Mouse (Mus musculus): ENCODE data around the gene Bmp7.

Bmp7 gene

DNA sequence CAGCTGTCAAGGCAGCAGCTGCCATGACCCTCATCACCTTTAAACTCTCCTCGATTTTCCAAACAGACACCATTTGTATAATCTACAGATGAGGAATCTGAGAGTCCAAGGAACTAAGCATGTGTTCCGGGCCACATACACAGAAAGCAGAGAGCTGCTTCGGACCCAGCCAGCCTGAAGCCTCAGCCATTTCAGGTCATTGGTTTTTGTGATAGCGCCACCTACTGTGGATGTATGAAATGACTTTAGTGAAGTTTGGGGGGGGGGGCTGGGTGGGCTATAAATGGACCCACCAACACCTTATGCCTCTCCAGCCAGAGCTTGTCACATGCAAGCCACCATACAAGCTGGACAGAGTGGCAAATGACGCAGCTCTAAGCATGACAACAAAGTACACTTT is 8.9 kb upstream of the Bmp7 start:
- peak; percentile 47 for DNase-seq (ENCODE audit: low read depth, low spot score)

DNA sequence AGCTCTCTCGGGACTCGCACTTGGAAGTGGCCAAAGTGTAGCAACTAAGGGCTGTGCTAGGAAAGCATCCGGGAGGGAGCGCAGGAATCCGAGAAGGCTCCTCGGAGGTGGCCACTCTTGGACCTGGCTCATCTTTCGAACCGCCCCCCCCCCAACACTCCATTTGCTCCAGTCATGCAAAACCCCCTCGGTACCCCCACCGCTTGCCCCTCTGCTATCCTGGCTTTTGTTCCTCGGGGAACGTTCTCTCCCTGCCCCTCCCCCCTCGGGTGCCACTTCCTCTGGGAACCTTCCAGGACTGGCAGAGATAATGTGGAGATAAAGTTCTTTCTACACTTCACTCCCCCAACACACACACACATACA is 660 bp upstream of the Bmp7 start:
- DNase-seq (ENCODE audit: low read depth, low spot score): no peak

DNA sequence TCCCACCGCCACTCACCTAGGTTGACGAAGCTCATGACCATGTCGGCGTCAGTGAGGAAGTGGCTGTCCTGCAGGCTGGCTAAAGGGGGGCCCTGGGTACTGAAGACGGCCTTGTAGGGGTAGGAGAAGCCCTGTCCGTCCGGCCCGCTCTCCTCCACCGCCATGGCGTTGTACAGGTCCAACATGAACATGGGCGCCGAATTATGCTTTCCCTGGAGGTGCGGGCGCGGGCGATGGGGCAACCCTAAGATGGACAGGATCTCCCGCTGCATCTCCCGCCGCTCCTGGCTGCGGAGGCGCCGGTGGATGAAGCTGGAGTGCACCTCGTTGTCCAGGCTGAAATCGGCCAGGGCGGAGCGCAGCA is 500 bp downstream of the Bmp7 start:
- no peak for DNase-seq (ENCODE audit: low read depth, low spot score)

DNA sequence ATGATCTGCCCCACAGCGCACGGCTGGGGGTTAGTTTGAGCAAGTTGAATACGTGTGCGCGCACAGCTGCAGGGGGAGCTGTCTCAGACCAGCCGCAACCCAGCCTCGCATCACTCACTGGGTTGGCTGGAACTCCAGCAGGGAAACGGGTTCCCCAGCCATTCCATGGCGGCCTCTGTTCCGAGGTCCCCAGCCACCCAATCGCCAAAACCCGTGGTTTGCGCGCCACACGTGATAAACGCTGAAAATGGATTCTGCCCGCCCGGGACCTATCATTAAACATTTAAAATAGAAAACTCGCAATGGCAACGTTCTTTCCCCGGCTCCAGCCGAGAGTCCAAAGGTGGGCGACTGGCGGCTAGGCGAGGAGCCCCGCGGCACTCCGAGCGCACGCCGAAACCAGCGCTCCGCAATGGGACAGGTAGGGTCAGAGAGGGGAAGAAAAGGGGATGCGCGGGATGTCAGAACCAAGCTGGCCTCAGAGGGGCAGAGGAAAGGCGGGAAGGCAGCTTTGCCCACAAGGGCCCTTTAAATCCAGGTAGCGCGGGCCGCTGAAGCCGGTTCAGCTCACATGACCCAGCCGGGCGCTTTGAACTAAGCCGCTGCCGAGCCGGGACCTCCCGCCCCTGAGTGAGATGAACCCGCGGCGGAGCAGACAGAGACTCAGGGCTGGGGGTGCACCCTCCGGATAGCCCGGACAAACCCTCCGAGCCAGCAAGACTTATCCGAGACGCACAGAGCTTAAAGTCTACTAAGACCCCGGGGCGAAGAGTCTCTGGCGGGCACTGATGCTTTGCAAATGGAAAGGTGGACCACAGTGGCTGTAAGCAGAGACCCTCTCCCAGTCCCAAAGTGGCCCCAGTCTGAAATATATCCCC is 1.1 kb downstream of the Bmp7 start:
- peak; percentile 68 for DNase-seq (ENCODE audit: low read depth, low spot score)

DNA sequence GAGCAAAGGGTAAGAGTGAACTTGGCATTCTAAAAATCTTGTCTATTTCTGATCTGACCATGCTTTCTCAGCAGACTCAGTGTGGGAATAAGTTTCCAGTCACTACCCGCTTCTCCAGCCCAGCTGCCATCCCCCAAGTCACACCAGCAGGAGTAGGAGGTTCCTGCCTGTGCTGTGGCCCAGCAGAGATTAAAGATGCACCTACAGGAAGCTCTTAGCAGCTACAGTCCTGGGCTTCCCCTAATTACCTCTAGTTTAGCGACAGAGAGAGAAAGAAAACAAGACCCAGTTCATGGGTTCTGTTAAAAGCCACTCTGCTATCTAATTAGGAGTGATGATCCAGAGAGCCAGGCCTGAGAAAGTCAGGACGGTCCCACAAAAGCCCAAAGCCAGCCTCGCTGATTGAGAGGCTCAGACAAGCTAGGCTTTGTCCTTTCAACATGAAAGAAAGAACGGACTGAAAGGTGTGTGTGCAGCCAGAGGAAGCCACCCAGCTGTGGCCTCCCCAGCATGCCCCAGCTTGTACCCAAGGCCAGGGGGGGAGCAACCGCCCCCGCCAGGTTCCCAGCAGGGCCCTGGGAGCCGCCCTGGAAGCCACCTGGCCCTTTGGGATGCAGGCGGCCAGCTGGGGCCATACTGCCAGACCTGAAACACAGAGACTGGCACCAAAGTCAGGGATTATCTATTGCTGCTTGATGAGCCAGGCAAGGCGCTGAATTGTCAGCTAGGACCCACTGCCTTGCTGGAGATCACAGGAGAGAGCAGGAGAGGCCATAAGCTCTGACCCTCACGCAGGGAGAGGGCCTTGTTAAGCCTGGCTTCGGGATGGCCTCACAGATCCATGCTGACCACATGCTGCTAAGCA is 2.6 kb downstream of the Bmp7 start:
- no peak for DNase-seq (ENCODE audit: low read depth, low spot score)

DNA sequence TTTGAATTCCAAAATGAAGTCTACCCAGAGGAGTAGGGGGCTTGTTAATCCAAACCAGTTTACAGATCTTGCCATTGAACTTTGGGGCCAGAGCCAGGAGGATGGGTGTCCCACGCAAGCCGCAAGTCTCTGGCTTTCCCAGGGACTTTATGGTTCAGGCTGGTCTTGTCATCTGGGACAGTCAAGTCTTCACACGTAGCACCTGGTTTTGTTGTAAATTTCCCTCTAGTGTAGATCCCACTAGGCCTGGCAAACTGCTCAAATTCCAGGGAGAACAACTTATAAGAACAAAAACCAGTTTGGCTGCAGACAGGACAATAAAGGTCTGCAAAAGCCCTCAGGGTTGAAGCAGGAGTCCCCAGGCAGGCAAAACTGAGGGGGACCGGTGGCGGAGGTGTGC is 3.3 kb downstream of the Bmp7 start:
- DNase-seq (ENCODE audit: low read depth, low spot score): no peak

DNA sequence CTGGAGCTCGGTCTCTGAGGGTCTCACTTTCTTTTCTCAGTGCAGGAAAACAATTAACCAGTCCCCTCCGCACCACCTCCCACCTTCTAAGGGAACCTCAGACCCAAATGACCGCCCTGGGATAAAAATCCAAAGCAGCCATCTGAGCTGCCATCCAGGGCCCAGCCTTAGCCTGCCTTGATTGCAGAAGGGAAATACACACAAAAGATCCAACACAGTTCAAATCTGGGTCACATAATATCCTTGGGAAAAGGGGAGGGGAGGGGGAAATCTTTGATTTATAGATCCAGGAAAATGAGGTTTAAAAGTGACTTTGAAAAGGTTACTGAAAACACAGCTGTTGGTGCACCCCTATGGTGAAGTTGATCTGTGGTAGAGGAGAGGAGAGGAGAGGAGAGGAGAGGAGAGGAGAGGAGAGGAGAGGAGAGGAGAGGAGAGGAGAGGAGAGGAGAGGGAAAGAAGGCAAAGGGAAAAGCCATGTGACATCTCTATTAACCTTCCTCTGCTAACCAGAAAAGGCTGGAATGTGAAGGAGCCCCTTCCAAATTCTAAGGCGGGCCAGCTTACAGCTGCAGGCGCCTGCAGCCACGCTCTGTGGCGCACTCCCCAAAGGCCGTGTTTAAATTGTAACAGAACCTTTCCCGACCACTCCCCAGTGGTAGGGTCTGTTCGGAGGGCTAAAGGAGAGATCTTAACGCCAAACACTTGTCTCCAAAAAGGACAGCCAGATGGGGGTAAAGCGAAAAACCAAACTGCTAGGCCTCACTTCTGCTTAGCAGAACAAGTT is 4.2 kb downstream of the Bmp7 start:
- no peak for DNase-seq (ENCODE audit: low read depth, low spot score)

DNA sequence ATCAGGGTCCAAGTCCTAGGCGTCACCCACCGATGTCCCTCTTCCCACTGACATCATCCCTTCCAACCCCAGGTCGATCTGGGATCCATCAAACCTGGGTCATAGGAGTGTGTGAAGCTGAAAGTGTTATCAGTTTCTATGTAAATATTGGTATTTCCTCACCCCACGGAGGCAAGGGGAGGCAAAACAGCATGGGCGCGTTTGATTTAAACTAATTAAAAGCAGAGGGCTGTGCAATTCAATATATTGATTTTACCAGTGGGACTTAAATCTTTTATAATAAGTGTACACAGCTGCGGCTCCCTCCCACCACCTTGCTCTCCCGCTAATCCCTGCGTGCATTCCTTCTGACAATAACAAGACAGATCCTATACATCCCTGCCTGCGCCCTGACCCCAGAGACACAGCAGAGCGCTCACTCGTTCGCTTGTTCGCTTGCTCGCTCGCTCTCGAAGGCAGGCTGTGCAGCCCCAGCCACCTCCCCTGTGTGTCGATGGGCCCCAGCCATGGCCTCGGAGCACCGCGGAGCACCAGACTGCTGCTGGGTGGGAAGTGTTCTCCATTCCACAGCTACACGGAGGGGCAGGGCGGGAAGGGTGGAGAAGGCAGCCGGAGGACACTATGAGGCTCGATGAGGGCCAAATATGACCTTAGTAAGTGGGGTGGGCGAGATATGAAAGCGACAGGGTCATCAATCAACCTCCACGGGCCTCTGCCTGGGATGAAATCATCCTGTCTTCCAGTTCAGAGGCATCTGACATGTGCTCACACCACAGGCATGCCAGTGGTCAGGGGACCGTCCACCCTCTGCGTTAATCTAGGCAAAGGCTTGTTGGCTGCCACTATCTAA is 5.0 kb downstream of the Bmp7 start:
- no peak for DNase-seq (ENCODE audit: low read depth, low spot score)

DNA sequence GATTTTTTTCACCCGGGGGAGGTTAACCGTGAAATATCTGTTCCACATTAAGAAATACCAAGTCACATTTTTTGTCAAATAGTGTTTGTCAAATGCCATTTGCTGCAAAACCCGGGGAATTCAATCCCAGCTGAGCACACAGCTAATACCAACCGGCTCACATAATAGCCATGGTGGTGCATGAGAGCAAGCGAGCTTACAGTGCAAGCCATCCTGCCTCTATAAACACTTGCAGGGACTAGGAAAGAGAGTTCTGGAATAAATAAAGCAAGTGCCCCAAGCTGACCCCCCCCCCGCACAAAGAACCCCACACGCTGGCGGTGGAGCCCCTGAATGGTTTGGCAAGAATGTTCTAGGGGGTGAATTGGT is 5.7 kb downstream of the Bmp7 start:
- DNase-seq (ENCODE audit: low read depth, low spot score): no peak

DNA sequence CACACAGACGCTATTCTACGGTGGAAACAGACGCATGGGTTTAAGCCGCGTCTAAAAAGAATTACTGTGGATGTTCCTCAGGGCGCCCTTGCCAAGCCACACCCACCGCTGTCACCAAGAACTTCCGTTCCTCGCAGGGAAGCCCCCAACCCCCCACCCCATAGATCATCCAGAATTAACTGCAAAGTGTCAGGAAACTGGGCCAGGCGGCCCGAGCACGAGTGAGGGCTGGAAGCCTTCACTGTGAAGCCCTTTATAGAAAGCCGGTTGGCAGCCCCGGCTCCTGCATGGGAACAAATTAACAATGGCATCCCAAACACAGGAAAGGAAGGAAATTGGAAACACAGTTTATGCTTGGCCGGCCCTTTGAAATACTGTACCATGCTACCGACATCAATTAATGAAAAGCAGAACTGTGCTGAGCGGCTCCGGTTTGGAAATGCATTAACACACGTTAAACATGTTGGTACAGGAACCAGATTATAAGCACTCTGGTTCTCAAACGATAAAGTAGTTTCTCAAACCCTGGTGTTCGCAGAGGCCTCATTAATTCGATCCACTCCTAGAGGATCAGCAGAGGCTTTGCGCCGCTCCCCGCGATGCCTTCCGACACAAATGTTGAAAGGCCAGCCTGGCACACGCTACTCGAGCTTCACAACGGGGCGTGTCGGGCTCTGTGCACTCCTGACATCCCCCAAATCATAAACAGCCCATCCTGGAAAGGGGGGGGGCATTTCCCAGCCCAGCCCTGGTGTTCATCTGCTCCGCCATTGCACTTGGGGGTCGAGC is 6.3 kb downstream of the Bmp7 start:
- DNase-seq (ENCODE audit: low read depth, low spot score): no peak

DNA sequence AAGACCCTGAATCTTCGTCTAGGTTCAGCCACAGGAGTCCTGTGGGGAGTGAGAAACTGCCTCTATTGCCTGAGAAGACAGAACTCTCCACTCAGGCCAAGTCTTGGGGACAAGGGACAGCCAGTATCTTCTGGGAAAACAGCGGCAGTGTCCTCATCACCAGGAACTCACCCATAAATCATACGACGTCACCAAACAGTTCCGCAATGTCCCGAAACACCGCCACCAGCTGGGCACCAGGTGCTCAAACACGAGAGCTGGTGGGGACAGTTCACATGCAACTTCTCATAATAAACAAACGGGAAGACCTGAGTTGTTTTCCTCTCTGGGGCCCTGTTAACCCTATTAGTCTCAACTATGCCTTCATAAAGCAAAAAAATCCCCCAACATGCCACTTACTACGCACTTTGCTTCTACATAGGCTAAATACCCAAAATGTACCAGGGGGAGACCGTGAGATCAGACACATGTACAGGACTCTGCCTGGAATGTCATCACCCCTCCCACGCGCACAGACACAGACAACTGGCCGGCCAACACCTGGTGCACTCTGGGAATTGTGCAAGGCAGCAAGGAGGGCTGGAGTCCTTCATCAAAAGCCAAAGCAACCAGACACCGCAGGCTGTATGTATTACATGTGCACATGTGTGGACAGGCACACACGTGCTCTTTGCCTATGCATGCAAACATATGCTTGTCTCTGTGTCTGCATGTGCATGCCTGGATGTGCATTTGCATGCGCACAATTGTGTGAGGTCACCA is 8.8 kb downstream of the Bmp7 start:
- no peak for DNase-seq (ENCODE audit: low read depth, low spot score)

DNA sequence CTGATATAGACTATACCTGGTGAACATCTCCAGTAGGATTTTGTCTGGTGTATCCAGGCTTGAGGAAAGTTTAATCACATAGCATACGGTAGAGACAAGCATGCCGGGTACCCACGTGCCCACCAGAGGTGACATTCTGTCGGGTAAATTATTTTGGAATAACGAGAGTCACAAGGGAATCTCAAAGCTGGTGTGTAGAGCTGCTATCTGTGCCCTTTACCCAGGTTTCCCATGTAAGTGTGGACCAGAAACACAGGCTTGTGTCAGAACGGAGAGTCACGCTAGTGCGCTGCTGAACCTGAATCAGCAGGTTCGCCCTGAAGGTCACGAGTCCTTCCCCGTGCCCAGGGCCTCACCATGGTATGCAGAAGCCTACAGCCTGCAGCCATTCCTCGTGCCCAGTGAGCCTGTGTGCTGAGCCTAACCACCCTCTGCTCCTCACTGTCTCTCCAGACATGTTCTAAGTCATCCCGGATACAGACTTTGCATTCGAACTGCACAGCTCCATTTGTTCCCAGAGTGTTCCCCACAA is 10.2 kb downstream of the Bmp7 start:
- DNase-seq (ENCODE audit: low read depth, low spot score): no peak

DNA sequence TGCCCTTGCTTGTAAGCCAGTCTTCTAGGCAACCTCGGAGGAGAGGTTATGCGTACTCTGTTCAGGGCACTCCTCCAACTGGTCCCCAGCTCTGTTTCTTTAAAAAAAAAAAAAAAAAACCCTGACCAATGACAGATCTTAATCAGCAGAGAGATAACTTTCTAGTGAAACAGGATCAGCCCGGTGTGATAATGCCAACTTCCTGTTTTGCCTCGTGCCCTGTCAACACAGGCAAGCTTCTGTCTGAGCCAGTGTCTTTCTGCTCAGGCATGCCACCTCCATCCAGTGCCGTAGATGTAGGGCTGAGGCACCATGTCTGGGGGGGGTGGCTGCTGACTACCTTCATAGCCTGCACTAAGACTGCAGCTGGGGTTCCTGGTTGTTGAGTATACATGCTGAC is 12.5 kb downstream of the Bmp7 start:
- no peak for DNase-seq (ENCODE audit: low read depth, low spot score)

DNA sequence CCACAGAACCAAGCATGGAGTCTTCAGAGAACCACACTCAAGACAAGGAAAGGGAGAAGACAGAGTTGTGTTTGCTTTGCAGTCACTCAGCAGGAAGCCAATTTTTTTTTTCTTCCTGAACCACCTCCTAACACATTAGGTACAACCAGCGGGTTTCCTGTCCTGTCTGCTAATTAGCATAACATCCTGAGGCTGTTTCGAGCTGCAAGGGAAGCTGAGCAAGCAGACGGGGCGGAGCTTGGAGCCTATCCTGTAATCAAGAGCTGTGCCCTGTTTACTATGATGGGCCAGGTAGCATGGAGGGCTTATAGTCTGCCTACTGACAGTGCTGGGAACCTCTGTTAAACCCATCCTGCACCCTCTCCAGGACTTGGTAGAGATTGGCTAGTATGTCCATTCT is 13.8 kb downstream of the Bmp7 start:
- no peak for DNase-seq (ENCODE audit: low read depth, low spot score)

DNA sequence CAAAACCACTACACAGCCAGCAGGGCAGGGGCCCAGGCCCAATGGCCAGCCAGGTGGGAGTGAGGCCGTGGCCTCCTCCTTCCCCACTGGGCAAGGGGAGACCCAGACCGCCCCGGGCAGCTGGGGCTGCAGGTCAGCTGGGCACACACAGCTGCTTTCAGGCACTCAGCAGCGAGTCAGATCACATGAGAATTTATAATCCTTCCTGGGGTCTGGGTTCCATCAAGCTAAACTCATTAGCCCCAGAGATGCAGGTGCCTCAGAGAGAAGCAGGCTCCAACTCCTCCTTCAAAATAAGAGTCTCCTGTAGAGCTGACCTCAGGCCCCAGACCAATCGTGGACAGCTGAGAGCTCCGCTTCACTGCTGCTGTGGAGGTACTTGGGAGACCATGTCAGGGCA is 15.2 kb downstream of the Bmp7 start:
- DNase-seq (ENCODE audit: low read depth, low spot score): no peak

DNA sequence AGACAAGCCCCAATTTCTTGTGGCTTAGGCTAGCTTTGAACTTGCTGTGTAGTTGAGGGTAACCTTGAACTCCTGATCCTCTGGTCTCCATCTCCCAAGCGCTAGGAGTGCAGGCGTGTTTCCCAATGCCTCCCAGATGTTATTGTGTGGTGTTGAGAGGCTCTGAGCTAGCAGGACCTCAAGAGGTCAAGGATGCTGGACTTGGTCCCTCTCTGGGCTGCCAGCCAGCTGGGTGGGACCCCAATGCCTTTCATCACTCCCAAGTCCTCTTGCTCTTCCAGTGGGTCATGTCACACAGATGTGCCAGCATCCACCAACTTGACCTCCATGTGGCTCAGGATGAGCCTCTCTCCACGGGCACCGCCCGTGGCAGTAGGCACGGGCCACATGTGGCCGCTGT is 16.9 kb downstream of the Bmp7 start:
- no peak for DNase-seq (ENCODE audit: low read depth, low spot score)

DNA sequence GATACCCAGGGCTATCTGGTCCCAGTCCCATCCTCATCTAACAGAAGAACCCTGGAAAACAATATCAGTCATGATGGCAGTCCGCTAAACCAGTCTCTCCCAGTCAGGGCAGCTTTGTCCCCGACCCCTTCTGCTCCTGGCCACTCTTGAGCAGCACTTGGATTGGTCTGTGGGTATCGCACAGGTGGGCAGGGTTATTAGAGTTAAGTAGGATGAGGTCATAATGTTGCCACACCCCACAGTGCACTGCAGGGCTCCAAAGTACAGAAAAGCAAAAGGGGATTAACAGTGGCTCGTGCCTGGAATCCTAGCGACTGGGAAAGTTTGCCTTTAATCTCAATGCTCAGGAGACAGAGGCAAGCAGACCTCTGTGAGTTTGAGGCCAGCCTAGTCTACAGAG is 17.5 kb downstream of the Bmp7 start:
- DNase-seq (ENCODE audit: low read depth, low spot score): no peak

DNA sequence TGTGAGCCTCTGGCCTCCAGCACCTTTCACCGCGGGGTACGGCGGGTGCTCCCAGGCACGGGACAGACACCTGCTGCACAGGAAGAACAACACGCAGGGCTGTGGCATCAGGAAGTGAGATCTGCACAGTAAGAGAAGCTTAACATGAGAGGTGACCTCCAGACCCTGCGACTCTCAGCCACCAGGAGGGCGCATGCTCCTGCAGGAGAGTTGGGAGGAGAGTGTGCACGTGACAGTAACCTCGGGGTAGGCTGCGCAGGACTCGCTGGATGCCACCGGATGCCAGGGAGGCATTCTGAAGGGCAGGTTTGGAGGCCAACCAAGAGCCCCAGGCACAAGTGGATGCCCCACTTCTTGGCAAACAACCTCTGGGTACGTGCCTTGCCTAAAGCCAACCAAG is 26.1 kb downstream of the Bmp7 start:
- peak; percentile 66 for DNase-seq (ENCODE audit: low read depth, low spot score)

DNA sequence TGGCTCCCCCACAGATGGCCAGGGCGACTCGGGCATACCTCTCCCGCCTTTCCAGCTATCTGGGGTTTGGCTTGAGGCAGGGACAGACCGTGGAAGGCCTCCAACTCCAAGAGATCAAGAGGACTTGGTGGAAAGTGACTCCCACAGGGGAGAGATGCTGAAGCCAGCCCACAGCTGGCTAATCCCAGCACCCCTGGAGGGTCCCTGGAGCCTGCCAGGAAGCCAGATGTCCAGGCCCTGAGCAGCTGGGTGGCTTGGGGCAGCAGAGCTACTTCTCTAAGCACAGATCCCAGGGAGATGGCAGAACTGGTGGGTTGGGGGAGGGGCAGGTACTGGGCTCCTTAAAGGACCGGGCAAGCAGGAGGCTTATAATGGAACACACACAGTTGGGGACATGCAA is 28.4 kb downstream of the Bmp7 start:
- DNase-seq (ENCODE audit: low read depth, low spot score): no peak

DNA sequence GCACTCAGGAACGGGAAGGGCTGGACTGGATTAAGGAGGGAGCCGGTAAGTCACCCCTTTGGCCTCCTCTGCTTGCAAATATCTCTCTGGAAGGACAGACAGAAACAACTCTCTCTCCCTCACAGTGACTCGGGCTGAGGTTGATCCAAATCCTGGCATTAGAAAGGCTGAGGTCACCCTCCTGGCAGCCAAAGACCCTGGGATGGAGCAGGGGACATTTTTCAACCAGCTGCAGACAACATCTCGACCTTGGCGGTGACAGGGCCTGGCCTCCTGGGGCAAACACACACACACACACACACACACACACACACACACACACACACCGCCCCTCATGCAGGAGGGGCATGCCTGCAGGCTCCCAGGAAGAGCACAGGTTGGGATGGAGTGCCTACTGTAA is 29.0 kb downstream of the Bmp7 start:
- DNase-seq (ENCODE audit: low read depth, low spot score): no peak

Data from ES-CJ7 (cell line).